Mouse (Mus musculus): ENCODE measurements at regions not wholly inside any gene's neighbourhood (a gene's known extent, or its start where the extent isn't known, plus 50 kb on each side); places are given as distances from the start of the nearest gene placed in this dataset.

GRCm38 (mm10) chr4:75588095-75588875, 310.2 kb upstream of the Dmac1 start:
- TF ChIP-seq CTCF (IDR thresholded peaks at IDR 0.05; ENCODE audit: borderline replicate concordance, extremely low read depth, insufficient read depth, insufficient read length) = no peak
- TF ChIP-seq POLR2A (IDR thresholded peaks at IDR 0.05; ENCODE audit: borderline replicate concordance, extremely low read depth, insufficient read depth, insufficient read length, poor library complexity, severe bottlenecking) = no peak
